Mouse (Mus musculus): ENCODE measurements at regions not wholly inside any gene's neighbourhood (a gene's known extent, or its start where the extent isn't known, plus 50 kb on each side); places are given as distances from the start of the nearest gene placed in this dataset.

DNA sequence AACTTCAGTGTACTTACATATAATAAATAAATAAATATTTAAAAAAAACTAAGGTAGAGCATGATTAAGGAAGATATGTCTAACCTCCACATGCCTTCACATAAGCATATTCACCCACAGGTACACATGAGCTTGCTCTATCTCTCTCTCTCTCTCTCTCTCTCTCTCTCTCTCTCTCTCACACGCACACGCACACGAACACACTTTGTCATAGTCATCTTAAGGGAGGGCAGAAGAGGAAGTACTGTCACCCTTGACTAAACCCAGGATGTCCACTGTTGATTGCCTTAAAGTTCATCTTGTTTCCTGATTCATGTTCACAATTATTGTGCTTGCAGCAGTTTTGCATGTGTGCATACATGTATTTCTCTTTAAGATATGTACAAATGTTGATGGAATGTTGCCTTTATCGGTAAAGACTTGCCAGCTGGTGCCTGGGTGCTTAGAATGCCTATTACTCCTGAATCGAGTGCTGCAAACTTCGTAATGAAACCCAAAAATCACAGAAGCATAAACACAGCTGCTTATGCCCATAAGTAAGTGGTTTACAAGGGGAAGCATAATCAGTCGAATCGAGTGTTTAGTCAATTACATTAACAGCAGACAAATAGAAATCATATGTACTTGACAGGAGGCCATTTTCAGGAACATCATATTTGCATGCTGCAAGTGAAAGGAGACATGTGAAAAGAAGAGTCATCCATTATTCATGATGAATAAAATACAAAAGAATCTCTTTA lies 84.3 kb downstream of the Tmem168 start:
- DNase-seq (ENCODE audit: low read depth, low spot score): no peak

DNA sequence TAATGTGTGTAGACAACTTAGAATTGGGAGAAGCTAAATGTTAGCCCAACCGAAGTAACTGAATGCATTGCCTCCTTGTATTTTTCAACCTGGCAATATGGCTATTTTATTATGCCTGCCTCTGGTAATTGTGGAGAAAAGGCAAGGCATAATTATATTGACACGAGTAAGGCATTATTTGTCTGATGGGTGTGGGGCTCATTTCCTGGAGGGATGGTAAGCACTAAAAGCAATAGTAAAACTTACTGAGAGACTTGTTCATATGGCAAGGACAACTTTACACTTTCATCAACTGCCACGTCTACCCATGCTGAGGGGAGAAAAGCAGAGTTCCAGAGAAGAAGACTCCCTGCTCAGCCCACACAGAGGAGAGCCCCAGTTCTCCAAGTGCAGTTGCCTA lies 93.8 kb downstream of the Tmem168 start:
- no peak for DNase-seq (ENCODE audit: low read depth, low spot score)

DNA sequence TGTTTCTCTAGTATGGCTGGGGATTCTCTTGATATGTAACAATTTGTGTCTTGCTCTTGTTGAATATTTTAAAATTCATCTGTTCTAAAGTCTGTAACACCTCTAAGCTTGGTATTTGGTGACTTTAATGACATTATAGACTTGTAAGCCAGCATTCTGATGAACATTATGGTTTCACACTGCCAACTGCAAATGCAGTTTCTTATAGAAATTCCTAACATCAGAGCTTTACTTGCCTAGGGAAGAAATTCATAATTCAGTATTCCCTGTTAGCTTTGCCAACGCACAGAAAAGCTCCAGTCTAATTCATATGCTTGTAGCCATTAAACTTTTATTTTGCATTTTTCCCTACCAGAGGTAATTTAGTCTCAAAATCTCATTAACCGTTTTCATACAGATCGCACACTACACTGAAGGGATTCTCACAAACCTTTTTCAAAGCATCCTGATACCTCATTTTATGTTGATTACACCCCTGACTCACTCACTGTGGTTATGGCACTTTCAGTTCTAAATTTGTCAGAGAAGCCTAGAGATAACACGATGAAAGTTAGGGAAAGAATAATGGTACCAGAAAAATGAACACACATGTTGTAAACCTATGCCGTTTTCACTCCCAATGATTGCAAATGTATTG lies 131.3 kb downstream of the Tmem168 start:
- no peak for DNase-seq (ENCODE audit: low read depth, low spot score)

DNA sequence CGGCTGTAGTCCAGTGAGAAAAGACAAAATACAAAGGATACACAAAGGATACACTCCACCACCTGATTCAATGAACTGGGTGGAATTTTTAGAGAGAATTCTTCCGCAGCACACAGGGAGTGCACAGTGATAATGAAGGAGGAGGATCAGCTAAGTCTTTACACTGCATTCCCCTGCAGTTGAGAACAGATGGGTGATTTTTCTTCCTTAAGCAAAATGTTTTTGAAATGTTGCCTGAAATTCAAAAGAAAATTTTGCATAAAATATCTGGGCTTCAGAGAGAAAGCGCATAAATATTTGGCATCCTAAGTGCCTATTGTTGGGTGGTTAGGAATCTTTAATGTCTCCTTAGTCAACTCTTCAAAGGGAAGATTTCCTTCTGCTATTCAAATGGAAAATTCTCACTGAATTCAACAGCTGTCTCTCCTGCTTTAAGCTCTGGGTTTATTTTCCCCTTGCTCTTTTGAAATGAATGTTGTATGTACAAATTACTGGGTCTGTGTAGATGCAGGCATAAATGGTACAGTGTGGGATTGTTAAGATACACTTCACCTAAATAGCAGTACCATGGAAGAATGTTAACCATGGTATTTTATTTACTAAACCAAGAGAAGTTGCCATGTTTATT lies 158.6 kb downstream of the Tmem168 start:
- DNase-seq (ENCODE audit: low read depth, low spot score): no peak

DNA sequence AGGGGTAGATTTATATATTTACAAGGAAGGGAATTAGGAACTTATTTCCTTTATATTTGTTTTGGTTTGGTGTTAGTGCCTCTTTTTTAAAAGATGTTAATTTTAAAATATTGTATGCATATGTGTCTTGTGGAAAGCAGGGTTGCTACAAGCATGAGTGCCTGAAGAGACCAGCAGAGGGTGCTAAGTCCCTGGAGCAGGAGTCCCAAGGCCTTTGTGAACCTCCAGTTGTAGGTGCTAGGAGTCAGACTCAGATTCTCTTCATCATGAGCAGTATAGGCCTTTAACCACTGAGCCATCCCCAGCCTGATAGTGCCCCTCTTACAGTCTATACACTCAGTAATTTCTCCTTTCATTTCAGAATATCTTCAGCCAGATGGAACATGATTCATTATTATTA lies 189.0 kb upstream of the Vwde start:
- DNase-seq (ENCODE audit: low read depth, low spot score): peak; percentile 56

DNA sequence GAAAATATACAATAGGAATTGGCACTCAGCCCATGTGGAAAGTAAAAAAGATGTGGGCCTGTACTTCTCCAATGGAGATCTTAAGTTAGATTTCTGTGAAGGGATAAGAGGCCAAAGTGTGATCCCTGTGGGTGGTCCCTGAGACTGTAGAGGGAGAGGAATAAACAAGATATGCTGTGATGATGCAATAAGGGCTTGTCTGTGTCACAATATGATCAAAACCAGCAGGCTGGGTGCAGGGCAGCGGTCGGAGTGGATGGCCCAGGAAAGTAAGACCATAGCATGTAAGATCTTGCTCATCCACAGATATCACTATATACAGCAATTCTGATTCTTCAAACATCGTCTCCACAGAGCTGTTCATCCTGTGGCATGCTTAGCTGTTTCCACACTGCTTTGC lies 188.3 kb upstream of the Vwde start:
- DNase-seq (ENCODE audit: low read depth, low spot score): no peak

DNA sequence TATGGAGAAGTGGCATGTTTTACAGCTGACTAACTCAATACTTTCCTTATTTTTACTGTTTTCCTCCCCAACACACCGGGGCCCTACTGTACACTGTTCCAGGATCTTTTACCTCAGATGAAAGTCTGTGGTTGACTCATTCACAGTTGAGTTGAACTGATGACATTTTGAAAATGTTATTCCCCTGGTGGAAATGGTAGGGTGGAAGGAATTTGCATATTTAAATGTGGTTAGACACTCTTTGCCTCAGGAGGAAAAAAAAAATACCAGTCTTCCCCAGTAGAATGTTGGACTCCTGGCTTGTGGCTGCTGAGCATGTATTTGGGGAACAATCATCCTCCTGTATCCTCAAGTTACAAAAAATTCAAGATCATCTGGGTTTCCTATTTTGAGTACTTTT lies 159.7 kb upstream of the Vwde start:
- DNase-seq (ENCODE audit: low read depth, low spot score): peak; percentile 57

DNA sequence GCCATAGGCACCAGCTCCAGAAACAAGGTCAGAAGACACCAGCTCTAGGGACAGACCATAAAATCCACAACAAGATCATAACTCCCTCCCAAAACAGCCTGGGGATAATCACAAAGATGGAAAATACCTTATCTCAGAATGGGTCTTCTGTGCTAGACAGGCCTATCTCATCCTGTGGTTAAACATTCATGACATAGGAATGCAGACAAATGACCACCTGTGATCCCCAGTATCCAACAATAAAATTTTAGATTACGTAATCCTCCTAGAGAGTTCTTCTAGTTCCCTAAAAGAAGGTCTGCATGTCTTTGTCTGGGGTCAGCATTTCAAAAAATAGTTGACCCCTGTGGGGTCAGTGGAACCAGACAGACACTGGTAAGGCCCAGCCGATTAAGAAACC lies 158.4 kb upstream of the Vwde start:
- DNase-seq (ENCODE audit: low read depth, low spot score): peak; percentile 65

DNA sequence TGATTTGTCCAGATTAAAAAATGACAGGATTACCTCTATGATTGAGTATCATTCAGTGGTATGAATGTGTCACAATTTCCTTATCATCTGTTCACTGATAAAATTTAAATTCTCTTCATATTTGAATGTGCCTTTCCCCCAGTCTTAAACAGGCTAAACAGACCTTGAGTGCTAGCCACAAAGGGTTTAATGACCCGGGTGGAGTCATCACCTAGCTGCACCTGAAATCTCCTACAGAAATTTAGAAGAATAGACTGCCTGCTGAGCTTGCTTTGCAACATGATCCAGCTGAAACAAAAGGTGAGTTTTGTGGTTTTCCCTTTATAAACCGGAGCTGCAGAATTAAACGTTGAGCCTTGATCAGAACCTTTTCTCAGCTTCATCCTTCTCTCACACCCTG lies 156.1 kb upstream of the Vwde start:
- DNase-seq (ENCODE audit: low read depth, low spot score): no peak

DNA sequence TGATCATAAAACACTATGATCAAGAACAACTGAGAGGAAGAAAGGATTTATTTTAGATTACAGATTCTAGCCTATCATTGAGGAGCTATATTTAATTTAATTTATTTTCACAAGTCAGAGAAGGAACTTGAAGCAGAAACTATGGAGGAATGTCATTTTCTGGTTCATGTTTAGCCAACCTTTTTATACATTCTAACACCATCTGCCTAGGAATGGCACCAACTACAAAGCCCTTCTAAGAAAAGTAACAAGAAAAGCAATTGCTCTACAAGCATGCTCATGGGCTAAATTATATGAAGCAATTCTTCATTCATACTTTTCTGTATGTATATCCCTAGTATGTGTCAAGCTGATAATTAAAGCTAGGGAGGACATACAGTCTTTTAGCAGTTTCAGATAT lies 155.0 kb upstream of the Vwde start:
- DNase-seq (ENCODE audit: low read depth, low spot score): no peak

DNA sequence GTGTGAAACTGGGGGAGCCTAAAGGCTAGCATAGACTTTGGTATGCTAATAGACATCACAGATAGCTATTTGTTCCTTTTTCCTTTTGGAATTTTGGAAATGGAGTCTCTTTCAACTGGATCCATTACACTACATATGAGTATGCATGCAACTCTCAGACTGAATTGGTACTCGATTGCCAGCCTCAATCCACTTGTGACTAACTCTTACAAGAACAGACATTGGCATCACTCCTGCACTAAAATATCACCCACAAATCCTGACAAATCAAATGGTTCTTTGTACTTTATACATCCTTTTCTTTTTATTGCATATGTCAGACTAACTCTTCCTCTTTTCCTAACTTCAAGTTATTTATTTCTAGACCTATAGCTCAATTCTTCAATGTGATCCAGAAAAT lies 149.1 kb upstream of the Vwde start:
- DNase-seq (ENCODE audit: low read depth, low spot score): no peak

DNA sequence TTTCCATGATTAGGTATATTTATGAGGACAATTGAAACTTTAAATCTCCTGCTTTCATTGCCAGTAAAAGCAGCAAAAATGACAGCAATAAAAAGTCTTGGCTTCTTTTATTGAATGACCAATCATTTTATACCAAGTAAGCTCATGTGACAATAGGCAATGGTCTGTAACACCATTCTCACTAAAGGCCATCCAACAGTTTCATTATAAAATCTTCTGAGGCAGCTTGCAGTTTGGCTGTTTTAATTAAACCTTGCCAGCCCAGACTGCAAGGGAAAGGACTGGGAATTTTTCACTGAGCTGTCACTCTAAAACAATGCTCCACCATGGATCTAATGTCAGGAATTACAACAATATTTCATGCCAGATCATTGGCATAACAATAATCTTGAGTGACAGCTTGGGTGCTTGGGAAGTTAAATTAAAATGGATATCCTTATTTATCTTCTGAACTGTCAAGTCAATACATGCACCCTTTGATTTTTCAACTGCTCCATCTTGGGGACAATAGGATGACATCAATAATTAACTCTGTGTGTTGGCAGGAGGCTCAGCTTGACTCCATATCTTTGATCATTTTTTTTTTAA lies 145.0 kb upstream of the Vwde start:
- no peak for DNase-seq (ENCODE audit: low read depth, low spot score)
